Mouse (Mus musculus) liver, adult (tissue): ENCODE results near the gene Pip4k2b.

Source experiments
- GATA4 ChIP-seq: IDR thresholded peaks from 2 replicates; pipeline ENCODE4 v1.6.1; 2014; ENCODE audit warnings: mild to moderate bottlenecking, low read length; ENCODE audit not compliant: insufficient replicate concordance

Pip4k2b gene

DNA sequence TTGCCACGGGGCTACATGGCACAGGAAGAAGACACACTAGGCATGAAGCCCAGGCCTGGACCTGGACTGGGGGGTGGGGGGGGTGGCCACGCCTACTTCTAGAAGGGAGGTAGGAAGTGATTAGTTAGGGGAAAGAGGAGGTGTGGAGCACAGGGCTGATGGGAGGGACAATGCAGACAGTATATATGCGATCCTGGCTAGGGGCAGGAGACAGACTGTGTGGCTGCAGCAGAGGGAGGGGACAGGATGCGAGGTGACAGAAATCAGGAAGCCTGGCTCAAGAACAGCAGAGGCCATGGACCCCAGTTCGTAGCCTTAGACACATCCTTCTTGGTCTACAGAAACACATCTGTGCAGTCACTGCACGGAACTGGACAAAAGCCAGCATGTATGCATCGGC lies 20.8 kb downstream of the Pip4k2b start:
- TF ChIP-seq GATA4 = no peak

DNA sequence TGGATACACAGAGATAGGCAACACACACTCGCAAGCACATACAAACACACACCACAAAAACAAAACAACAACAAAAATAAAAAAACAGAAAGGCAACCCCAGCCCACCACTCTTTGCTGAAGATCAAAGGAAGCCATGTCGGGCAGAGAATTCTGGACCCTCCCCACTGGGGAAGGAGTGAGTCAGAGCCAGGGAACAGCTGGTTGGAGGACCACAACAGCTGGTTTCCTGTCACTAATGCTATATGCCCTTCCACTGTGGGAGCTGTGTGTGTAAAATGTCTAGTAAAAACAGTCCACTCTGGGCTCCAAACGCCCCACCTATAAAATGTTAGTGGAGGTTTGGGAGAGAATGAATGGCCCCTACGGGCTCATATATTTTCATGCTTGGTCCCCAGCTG lies 23.2 kb downstream of the Pip4k2b start:
- no peak for TF ChIP-seq GATA4

DNA sequence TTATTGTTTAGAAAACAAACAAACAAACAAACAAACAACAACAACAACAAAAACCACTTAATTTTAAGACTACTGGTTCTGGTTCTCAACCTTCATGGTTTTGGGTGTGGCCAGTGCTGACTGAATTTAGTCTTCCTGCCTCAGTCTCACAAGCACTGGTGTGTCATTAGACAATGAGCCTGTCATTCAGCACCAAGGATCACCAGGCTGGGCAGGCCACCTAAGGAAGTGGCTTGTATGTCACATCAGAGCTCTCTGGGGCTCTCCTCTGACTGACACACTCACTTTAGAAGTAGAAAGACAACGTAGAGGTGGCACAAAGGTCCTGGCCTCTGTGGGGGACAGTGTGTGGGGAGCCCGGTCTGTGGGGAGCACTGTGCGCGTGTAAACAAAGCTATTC lies 25.5 kb downstream of the Pip4k2b start:
- TF ChIP-seq GATA4 = no peak

DNA sequence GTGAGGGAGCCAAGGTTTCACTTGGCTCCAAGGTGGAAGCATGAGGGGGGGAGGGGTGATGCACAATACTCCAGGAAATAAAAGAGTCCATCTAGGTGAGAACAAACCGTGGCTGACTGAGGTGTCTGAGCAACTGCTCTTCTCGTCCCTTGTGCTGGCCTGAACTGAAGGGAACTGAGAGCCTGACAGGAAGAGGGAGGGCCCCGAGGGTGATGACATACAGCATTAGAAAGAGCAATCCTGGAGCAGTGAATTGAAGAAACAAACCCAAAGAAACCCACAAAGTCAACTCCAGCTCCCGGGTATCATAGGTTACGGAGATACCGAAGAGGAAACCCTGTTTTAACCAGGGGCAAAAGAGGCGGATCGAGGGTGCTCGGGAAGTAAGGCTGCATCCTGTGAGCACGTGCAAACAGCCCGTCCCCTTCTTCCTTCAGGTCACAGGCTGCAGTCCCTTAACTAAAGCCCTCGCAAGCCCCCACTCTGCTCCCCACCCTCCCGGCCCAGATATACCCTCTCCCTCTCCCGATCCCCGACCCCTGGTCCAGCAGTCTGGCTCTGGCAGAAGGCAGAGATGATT lies 26.1 kb downstream of the Pip4k2b start:
- TF ChIP-seq GATA4 = no peak

DNA sequence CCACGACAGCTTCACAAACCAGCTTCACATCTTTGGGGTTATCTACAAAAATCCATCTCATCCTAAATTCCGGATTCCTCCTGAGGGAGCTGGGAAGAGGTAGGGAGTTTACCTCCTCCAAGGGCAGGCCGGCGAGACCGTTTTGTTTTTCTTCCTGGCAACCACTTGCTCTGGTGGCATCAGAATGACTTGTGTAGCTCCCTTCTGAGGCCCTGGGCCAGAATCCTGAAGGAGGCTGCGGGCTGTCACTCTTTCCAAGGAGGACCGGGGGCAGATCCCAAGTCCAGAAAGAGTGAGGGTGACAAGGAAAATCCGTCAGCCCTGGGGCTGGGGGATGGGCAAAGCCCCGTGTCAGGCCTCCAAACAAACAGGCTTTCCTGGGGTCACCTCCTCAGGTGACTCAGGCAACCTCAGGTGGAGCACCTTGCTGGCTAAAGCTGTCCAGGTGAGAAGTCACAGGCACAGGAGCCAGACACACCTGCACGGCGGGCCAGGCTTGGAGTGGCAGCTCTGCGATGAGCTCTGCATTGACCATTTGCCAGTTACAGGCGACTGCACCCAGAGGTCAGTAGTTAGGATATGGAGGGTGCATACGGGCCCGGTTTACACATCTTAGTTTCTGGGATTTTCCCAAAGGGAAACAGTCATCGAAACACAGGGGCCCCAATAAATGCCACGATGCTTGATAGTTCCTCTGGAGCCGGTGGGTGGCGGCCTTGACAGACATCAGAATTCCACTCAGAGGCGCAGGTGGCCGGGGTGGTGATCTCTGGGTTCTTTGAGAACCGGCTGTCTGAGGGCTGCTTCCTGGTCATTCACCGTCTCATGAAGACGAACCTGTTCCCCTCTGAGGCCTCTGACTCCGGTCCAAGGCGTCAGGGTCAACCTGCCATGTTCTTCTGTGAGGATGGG lies 26.9 kb downstream of the Pip4k2b start:
- TF ChIP-seq GATA4 = no peak

DNA sequence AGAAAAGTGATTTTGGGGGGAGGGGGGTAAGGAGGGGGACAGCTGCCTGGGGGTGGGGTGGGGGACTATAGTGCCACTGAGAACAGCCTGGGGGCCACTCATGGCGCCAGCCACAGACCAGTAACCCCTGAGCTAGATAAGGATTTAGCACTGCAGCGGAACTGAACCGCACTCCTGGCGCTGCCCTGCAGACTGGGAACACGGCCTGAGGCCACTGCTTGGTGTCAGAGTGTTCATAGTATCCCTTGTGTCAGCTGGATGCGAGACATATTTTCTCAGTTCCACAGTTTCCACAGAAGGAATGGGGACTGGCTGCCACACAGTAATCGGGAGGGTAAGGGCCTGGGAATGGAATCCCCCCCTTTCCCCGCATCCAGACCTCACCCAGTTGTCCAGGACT lies 28.5 kb downstream of the Pip4k2b start:
- TF ChIP-seq GATA4 = no peak

DNA sequence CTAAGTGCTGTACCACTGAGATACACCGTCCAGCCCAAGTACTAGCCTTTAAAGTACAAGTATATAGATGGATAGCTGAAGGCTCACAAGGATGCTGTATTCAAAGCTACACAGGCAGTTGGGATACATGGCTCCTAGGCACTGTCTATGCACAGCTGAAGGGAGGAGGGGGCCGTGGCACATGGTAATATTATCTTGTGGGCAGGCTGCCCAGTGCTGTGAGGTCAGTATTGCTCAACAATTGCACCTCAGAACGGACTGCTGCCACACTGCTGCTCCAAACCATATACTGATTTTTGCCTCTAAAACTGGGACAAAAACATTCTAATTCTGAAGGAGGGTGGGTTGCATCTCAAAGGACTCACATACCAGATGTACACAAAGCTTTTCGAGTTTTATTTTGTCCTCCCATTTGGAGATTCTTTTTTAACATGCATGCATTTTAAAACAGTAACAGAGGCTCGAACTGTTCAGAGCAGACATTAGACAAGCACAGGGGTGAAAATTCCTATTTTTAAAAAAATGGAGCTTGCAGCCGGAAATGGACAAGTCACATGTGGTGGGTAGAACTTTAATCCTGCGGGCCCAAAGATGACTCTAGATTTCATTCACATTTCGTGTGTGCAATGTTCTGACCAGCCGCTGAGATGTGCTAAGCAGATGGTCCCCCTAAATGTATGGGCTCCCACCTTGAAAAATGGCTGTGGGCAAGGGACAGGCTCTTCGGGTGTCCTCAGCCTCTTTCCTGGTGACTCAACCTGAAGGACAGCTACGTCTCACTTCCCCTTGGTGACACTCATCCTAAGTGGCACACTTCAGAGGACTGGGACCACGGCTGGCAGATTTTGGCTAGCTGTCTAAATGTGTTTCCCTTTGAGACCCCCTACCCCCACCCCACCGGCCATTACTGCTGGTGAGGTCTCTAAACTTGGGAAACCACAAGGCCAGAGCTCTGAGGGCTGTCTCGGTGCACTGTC lies 29.4 kb downstream of the Pip4k2b start:
- peak; percentile 28; the same call in 1 of the 2 replicates for TF ChIP-seq GATA4

DNA sequence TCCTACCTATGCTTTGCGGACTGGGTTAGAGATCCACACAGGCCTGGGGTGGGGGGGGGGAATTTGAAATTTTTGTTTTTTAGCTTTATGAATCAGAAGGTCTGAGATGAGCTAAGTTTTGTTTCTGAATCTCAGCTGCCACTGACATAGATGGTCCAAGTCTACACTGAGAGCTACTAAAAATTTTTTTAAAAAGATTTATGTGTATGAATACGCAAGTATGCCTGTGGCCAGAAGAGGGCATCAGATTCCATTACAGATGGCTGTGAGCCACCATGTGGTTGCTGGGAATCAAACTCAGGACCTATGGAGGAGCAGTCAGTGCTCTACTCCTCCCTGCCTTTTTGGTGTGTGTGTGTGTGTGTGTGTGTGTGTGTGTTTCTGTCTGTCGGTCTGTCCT lies 30.1 kb downstream of the Pip4k2b start:
- no peak for TF ChIP-seq GATA4

DNA sequence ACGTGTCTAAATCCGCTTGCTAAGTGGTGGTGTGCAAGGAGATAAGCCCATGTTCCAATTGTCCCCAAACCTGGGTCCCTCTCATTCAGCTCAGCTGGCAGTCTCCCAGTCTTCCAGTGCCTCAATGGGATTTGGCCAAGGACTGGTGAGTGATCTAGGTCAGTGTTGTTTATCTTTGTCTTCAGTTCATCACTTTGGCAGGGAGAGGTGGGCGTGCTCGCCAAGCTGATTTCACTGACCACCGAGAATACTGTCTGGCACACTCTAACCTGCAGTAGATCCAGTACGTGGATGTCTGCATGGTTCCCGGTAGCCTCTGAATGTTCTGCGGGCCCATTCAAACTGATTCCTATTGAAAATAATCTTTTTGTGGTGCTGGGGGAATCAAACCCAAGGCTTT lies 30.6 kb downstream of the Pip4k2b start:
- TF ChIP-seq GATA4 = no peak

DNA sequence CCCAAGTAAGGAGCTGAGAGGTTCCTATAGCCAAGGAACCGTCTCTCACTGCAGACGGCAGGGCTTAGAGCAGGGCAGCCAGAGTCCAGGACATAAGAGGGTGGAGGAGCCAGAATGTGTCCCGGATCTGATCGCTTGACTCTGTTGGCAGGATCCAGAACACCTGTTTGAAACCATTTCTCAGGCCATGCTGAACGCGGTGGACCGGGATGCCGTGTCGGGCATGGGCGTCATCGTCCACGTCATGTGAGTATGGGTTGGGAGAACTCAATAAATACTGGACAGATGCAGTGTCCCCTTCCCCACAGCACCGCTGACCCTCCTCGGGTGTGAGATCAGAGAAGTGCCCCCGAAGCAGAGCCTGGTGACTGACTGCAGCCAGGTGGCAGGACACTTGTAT lies 32.2 kb downstream of the Pip4k2b start:
- TF ChIP-seq GATA4 = no peak

DNA sequence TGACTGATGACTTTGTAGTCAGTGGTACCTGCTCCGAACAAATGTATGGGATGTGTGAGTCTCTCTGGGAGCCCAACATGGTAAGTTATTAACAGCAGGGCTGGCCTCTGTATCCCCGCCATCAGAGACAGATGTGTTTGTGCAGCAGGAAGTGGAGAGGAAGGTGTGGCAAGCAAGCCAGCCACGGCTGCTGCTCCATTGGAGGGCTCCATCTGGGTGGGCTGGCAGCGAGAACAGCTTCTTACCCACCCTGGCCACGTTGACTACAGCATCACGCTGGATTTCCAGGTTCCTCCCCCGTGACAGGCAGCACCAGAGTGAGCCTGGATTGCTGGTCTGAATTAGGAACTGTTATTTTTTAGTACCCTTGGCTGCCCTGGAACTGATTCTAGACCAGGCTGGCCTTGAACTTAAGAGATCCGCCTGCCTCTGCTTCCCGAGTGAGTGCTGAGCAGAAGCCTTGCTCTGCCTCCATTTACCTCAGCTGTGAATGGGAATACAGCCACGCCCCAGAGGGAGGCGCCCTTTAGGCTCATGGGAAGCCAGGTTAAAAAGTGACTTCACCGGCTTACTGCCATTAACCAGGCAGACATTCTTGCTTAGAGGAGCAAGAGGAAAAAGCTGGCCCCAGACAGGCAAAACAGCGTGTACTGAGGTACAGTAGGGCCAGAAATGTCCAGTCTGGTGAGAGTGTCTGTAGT lies 33.2 kb downstream of the Pip4k2b start:
- no peak for TF ChIP-seq GATA4

DNA sequence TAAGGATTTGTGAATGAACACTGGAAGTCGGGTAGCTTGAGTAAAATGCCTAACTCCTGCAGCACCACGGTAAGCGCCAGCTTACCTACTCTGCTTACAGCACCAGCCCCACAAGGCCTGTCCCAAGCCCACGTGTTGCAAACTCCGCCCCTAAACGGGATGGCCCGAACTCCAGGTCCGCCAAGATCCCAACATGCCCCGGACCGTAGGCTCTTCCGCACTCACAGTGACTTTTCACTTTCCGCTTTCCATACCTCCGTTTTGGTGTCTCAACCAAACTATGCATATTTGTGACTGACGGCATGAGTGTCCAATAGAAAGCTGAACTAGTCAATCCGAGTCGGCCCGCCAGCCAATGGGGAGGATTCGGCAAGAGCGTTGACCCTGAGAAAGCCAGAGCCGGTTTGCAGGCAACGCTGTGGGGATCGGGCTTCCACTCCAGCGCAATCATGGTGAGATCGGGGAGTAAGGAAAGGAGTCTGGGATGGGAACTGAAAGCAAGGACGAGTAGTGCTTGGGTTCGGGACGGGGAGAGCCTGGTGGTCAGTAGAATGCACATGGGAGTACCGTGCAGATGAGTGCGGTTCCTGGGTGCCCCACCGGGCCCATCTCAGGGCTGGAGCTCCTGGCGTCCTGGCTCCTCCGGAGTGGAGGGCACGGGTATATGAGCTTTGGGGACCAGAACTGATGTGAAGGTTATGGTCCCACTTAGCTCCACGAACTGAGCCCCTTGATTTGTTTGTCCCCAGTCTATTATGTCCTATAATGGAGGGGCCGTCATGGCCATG lies 41.3 kb downstream of the Pip4k2b start, which contains the start of gene Psmb3:
TSS of gene Psmb3 (plus strand) at position 361 of the 788 bp plus-strand sequence.
- TF ChIP-seq GATA4 = peak; percentile 22; the same call in 1 of the 2 replicates

DNA sequence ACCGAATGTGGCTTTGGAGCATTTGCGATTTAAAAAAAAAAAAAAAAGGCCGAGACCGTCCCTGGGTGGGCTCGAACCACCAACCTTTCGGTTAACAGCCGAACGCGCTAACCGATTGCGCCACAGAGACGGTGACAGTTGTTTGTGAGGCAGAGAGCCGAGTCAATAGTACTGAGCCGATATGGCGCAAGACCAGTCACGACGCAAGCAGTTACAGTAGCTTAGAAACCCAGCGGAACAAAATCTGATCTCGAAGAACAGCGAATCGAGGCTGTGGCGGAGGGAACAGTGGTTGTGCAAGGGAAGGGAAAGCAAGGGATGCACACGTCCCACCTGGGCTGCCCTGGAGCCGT lies 42.1 kb downstream of the Pip4k2b start:
- no peak for TF ChIP-seq GATA4
